Mouse (Mus musculus): ENCODE results near the gene Gtpbp10.

Gtpbp10 gene

GRCm38 (mm10) chr5:5501583-5501982, 57.8 kb downstream of the Gtpbp10 start:
- DNase-seq (ENCODE audit: low spot score in 2 of 2), result peak; percentile 25 to 52

DNA sequence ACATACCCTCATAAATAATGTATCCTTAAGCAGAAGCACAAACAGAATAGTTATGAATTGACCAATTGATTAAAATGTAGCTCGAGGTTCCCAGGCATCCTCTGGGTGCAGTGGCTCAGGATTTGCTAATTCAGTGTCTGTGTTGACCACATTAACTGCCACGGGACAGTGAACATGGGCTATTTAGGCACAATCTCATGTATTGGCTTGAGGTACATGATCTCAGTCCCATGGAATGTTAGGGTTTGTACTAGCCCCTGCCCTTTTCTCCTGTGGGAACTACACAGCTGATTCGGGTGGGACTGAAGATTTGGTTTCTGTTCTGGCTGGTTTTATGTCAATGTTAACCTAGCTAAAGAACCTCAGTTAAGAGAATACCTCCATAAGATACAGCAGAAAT, 62.9 kb downstream of the Gtpbp10 start:
- DNase-seq (ENCODE audit: low spot score in 2 of 2), result no peak

DNA sequence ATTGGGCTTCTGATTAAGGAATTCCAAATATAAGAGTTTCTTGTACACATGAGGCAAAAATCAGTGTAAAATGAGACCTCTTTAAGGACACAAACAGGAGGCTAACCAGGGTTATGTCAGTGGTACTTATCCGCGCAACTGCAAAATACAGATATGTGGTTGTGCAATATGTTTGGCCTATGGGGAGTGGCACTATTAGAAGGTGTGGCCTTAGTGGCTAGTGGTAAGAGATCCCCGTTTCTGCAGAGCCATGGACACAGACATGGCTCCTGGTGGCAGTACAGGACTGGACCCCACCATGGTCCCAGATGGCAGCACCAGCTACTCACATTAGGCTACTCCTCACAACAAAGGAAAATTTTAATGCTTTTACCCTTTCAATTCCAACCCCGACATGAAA, 64.3 kb downstream of the Gtpbp10 start:
- no peak for DNase-seq (ENCODE audit: low spot score in 2 of 2)

GRCm38 (mm10) chr5:5494269-5495005, 64.9 kb downstream of the Gtpbp10 start:
- peak in 1 of 2 experiments; percentile 19 for DNase-seq (ENCODE audit: low spot score in 2 of 2)

DNA sequence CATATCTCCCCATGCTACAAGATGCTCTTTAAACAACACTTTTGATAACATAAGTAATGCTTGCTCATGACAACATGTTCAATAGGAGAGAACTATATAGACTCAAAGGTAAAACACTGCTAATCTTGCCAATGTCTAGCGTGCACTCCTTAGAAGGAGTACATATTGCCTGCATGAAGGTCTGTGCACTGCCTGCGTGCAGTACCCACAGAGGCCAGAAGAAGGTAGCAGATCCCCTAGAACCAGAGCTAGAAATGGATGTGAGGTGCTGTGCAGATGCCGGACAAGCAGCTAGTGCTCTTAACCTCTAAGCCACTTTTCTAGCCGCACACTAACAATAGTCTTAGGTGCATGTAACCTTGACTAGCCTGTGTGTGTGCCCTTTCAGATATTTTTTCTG, 67.2 kb downstream of the Gtpbp10 start:
- no peak for DNase-seq (ENCODE audit: low spot score in 2 of 2)
